Mouse (Mus musculus): ENCODE measurements at regions not wholly inside any gene's neighbourhood (a gene's known extent, or its start where the extent isn't known, plus 50 kb on each side); places are given as distances from the start of the nearest gene placed in this dataset.

DNA sequence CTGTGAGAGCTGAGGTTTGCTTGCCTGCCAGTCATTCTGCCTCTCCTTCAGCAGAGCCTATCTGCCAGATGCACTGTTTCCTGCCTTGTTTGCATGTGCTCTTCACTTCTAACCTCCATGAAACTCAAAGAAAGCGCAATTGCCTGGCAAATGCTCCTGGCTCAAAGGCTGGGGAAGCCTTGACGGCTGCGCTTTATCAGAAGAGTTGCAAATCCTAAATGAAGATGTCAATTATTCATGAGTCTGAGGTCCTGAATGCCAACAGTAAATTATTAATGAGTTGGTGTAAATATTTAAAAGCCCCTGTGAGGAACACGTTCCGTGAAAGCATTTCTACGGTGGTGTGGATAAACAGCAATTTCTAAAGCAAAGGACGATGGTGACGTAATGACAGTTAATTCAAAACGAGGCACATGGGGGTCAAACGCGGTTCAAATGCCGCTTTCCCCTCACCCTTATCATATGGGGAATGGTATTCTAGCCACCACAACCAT is 377.4 kb downstream of the Ice1 start:
- TF ChIP-seq GATA4 (IDR thresholded peaks at IDR 0.05; ENCODE audit: insufficient replicate concordance, low read length): no peak

DNA sequence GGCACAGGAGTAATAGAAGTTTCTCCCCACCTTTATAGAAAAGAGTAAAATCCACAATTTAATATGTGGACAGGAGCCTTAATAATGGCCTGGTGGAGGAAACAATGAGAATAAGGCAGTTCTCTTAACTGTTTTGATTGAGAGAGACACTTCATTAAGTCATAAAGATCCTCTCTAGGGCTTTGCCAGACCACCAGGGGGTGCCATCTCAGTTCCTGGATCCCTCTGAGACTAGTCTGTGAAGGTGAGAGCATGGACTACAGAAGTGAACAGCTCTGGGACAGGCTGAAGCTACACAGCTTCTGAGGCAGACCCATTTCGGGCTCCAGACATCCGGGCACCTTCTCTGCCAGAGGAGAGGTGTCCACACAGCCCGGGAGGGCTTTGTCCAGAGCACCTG is 373.8 kb downstream of the Ice1 start:
- TF ChIP-seq GATA4 (IDR thresholded peaks at IDR 0.05; ENCODE audit: insufficient replicate concordance, low read length): no peak

DNA sequence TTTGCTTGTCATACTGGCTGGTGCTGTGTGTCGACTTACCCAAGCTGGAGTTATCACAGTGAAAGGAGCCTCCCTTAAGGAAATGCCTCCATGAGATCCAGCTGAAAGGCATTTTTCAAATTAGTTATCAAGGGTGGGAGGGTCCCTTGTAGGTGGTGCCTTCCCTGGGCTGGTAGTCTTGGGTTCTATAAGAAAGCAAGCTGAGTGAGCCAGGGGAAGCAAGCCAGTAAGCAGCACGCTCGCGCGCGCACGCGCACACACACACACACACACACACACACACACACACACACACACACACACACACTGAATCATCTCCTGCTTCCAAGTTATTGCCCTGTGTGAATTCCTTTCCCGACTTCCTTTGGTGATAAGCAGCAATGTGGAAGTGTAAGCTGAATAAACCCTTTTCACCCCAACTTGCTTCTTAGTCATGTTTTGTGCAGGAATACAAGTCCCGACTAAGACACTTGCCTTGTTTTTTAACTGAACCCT is 360.5 kb downstream of the Ice1 start:
- peak; percentile 93; the same call in 1 of the 2 replicates for TF ChIP-seq GATA4 (IDR thresholded peaks at IDR 0.05; ENCODE audit: insufficient replicate concordance, low read length)

DNA sequence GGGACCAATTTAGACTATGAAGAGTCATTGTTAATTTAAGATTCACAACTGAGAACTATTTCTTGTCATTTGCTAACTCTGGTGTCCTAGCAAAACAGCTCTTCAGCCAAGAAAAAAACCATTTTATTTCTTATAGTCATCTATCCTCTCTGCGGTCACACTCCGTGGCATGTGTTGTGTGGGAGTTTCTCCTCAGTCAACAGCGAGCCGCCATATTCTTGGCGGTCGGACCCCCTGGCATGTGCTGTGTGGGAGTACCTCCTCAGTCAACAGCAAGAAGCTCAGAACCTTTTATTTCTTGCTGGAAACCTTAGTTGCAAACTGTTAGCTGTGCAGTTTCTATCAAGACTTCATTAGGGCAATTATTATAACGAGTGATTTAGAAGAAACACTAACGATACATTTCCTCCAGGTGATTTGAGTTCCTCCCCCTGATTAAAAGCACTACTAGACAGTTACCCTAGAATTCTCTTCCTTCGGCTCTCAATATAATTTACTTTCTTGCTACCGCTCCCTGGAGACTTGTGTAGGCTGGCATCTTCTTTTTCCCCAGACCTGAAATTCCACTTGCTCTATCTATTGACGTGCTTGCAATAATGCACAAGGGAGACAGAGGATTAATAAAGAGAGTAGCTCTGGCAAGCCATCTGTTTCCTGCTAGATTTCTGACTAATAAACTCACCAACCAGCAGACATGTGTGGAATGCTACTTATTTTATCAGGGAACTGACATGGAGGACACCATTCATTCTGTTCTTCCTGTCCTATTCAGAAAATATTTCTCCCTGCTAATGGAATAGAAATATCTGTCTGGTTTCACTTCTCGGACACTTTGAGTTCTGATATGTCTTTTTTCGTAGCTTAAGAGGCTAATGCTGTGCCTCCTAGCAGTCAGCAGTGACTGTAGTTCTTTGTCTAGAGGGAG is 359.5 kb downstream of the Ice1 start:
- TF ChIP-seq GATA4 (IDR thresholded peaks at IDR 0.05; ENCODE audit: insufficient replicate concordance, low read length): peak; percentile 59; the same call in 1 of the 2 replicates

DNA sequence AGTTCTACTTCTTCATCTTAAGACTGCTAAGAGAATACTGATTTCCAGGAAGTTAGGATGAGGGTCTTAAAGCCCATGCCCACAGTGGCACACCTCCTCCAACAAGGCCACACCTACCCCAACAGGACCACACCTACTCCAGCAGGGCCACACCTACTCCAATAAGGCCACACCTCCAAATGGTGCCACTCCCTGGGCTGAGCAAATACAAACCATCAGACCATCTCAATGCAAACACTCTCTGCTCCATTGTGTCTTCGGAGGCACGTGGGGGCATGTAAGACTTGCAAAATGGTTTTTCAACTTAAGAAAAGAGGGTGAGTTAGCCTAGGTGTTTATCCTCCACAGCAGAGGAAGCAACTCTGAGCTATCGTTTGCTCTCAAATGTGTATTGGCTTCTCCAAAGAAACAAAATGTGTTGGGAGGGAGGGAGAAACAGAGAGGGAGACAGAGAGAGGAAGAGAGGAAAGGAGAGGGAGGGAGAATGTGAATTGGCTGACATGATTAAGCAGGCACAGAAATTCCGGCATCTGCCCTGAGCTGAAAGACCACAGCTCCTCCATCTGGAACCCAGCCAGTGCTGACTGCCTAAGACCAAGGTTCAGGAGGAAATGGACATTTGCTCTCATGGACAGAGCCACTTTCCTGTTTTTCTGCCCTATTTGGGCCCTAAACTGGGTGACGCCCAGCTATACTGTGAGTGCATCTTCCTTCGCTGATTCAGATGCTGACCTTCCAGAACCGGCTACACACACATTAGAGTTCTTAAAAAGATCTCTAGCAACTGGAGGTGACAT is 356.2 kb downstream of the Ice1 start:
- TF ChIP-seq GATA4 (IDR thresholded peaks at IDR 0.05; ENCODE audit: insufficient replicate concordance, low read length): peak; percentile 71; the same call in 1 of the 2 replicates

DNA sequence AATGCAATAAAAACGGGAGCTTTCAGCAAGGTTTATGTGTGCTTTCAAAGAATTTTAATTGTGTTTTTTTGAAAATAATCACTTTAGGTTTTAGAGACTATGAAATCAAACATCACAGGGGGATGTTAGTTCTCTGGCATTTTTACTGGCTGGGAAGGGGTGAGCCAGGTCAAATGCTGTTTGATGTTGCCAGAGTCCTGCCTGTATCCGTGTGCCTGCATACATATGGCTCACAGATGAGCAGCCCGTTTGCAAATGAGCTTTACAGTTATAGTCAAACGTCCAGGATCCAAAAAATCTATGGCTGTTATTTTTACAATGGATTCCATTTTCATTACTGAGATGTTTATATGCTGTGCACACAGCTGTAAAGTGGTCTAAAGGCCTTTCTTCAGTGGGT is 354.7 kb downstream of the Ice1 start:
- no peak for TF ChIP-seq GATA4 (IDR thresholded peaks at IDR 0.05; ENCODE audit: insufficient replicate concordance, low read length)

DNA sequence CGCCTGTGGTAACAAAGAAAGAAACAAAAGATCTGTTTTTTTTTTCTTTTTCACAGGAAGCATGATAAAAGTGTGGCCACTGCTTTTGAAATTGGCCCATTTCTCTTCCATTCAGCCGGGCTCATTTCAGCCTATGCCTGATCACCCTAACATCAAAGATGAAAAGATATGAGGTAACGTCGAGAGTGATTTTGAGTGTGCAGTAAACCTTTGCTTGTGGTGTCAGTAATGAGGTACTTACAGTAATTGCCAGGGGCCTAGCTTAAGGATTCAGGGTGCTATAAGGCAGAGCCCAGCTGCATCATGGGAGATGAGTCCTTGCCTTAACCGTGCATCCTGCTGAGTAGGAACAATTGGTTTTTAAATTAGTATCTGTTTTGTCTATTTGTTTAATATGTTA is 354.2 kb downstream of the Ice1 start:
- TF ChIP-seq GATA4 (IDR thresholded peaks at IDR 0.05; ENCODE audit: insufficient replicate concordance, low read length): no peak

DNA sequence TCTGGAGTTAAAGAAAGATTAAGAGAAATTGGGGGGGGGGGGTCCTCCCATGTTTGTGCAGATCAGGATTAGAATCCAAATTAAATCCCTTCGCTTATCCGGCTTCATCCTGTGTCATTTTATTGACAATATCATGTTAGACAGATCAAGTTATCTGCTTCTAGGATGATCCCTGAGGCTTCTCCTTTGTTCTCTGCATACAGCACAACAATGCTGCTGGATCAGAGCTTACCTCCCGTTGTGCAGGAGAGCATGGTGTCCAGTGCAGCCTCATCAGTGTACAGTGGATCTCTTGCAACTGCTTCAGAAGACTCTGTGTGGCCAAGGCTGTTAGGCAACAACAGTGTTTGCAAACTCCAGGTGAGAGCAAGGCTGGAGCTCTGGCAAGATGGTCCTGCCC is 344.7 kb downstream of the Ice1 start:
- TF ChIP-seq GATA4 (IDR thresholded peaks at IDR 0.05; ENCODE audit: insufficient replicate concordance, low read length): no peak

DNA sequence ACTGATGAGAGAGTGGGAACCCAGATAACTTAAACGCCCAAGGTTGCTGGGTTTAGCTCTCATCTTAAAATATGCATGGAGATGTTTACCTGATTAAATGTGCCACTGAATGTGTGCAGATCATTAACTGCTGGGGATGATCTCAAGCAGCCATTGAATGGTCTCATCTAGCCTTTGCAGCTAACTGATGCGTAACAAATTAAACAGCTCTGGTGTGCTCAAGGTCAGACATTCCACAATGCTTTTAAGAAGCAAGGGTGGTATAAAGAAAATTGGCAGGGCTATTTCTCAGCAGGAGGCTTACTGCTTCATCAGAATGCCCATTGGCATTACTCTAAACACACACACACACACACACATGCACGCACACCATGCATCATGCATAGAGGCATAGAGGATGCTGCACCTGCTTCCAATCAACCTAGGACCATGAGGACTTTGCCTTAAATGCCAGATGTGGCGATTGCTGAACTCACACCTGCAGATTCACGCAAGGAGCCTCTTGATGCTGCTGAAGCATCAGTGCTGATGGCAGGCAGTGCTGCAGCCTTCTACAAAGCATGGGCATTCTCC is 333.4 kb downstream of the Ice1 start:
- TF ChIP-seq GATA4 (IDR thresholded peaks at IDR 0.05; ENCODE audit: insufficient replicate concordance, low read length): no peak

DNA sequence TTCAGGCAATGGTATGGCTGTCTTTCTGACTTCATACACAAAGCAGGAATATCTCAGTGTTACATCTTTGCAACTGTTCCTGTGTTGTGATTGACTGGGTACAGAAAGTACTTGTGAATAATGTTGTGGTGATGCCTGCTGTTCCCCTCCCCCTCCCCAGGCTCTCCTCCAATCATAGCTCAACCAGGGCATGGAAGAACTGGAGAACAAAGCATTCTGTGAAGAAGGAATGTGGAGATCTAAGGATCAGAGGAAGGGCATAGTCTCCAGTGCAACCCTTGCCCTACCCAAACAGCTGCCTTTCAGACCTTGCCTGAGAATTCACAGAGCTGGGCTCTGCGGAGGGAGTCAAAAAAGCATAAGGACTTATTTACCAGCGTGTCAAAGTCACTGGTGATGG is 326.9 kb downstream of the Ice1 start:
- TF ChIP-seq GATA4 (IDR thresholded peaks at IDR 0.05; ENCODE audit: insufficient replicate concordance, low read length): no peak

DNA sequence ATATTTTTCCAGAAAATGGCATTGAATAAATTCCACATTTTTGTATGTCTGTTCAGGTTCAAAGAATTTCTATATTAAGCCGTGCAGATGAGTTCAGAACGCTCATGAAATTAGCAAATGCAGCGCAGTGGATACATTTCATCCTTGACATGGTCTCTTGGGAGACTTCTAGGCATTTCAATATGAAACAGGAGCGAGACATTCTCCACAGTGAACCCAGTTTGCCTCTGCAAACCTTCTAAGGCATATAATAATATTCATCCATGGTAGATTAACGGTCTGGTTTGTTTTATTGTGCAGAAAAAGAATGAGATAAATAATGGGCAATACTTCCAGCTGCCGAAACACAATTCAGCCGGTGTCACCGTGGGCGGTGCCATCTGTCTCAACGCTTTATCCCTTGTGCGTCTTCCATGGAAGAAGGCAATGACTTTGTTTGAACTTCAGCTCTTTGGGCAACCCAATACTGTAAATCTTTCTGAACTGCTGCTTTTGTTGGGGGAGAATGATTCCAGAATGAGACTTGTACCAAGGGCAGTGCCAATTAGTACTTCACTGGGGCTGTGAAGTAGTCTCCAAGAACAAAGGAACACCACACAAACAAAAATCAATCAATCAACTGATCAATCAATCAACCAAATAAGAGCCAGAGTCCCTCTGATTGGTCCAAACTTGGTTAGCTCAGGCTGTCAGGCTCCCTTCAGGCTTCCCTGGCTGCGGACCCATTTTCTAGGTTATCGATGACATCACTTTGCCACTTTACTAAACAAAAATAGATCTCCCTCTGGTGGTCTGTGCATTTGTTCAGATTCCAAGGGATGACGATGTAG is 326.0 kb downstream of the Ice1 start:
- no peak for TF ChIP-seq GATA4 (IDR thresholded peaks at IDR 0.05; ENCODE audit: insufficient replicate concordance, low read length)

DNA sequence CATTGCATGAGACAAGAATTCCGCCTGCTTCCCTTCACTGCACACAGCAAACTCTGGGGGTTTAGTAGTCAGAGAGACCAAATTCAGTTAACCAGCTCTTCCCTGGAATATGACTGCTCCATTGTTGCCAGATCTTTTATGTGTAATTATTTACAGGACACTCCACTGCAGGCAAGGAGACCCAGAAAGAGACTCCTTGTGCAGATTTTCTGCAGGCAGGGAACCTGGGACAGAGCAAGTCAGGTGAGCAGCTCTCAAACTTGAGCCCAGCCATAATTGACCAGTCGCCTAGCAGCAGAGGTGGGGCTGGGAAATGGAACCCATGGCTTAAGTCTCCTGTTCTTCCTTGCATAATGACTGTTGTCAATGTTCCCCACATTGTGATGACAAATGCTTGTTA is 324.2 kb downstream of the Ice1 start:
- no peak for TF ChIP-seq GATA4 (IDR thresholded peaks at IDR 0.05; ENCODE audit: insufficient replicate concordance, low read length)

DNA sequence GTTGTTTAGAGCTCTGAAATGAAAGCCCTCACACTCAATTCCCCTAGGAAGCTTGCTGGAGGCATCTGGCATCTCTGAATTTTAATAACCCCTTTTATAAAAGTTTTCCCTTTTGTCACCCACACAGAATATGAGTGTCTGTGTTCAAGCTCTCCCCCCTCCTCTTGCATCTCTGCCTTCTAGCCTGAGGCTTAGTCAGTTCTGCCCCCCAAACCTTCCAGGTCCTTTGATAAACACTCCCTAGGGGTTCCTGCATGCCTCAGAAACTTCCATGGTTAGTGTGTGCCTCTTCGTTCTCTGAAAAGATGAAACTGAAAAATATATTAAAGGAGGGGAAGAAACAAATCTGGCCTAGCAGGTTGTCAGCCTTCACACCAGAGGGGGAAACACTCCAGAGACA is 313.9 kb downstream of the Ice1 start:
- TF ChIP-seq GATA4 (IDR thresholded peaks at IDR 0.05; ENCODE audit: insufficient replicate concordance, low read length): no peak

DNA sequence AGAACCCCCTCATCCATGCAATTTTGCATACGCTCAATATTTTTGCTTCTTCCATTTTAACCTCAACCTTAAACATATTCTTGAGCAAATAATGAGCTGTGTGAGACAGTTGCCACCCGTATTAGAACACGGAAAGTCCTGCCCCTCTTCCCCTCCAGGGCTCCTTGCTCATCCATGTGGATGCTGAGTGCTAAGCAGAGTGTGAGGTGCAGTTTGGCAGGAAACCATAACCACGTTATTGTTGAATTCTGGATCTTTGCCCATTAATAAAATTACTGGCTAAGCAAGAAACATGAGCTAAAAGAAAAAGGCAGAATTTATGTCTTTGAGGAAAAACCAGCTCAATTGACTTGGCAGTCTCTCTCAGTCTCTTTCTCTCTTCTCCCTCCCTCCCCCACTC is 301.4 kb downstream of the Ice1 start:
- no peak for TF ChIP-seq GATA4 (IDR thresholded peaks at IDR 0.05; ENCODE audit: insufficient replicate concordance, low read length)
